Mouse (Mus musculus) liver, embryonic 11.5 days (tissue): Measurements from ENCODE around the gene Chmp2a. TPM values are rescaled to one million over a fixed set of nuclear protein-coding genes. Genes with fewer than 3 reads are reported as not detected.

Experiments used
- ATAC-seq: fragments of 200-750 bp; cut with Nextera tagmentation; replicated peaks from 2 replicates; pipeline ENCODE4 v1.8.0; 2017; ENCODE audit warnings: moderate number of reproducible peaks, mild to moderate bottlenecking, moderate TSS enrichment, moderate library complexity; ENCODE audit not compliant: low FRiP score
- DNase-seq: peaks from one replicate; pipeline ENCODE4 v3.0.0-alpha.2; 2017; ENCODE audit warnings: low spot score
- H3K27ac ChIP-seq: fragments of 300-500 bp; sonication (generic); 2 replicates; pipeline ENCODE4 v1.5.1; 2014; ENCODE audit warnings: mild to moderate bottlenecking, low read depth, low read length, control low read depth
- H3K27me3 ChIP-seq: fragments of 300-500 bp; sonication (generic); replicated peaks from 2 replicates; pipeline ENCODE4 v1.6.1; 2014; ENCODE audit warnings: low read length, mixed read lengths; ENCODE audit not compliant: control insufficient read depth, insufficient read depth
- H3K36me3 ChIP-seq: fragments of 300-500 bp; sonication (generic); 2 replicates; pipeline ENCODE4 v1.6.1; 2014; ENCODE audit warnings: mild to moderate bottlenecking, low read length, moderate library complexity, mixed read lengths; ENCODE audit not compliant: control insufficient read depth, insufficient read depth
- H3K4me1 ChIP-seq: fragments of 300-500 bp; sonication (generic); replicated peaks from 2 replicates; pipeline ENCODE4 v1.6.1; 2014; ENCODE audit warnings: low read length, mixed read lengths; ENCODE audit not compliant: control insufficient read depth, insufficient read depth
- H3K4me2 ChIP-seq: fragments of 300-500 bp; sonication (generic); 2 replicates; pipeline ENCODE4 v1.6.1; 2014; ENCODE audit warnings: mild to moderate bottlenecking, control low read depth, moderate library complexity
- H3K4me3 ChIP-seq: fragments of 300-500 bp; sonication (generic); 2 replicates; pipeline ENCODE4 v1.5.1; 2014; ENCODE audit warnings: low read depth, low read length, control low read depth
- H3K9ac ChIP-seq: fragments of 300-500 bp; sonication (generic); 2 replicates; pipeline ENCODE4 v1.6.1; 2014; ENCODE audit warnings: low read depth, low read length, control low read depth
- H3K9me3 ChIP-seq: fragments of 300-500 bp; sonication (generic); 2 replicates; pipeline ENCODE4 v1.6.1; 2016; ENCODE audit warnings: low read length, inconsistent platforms, mixed read lengths; ENCODE audit not compliant: control insufficient read depth
- WGBS: fragments of 180-500 bp; shearing (Covaris S2); extraction: QIAGEN DNeasy Blood & Tissue Kit; methylation state at CpG from one replicate; pipeline ENCODE4 v1.1.7; 2014; 5-methylcytosine and 5-hydroxymethylcytosine counted together
- polyA plus RNA-seq: library from polyadenylated mRNA; unstranded; fragments of >200 nt; fragmentation: Nextera tagmentation; extraction: Ambion mirVana; gene quantifications from 2 replicates; pipeline ENCODE4 v1.2.1, GENCODE M21; 2014

Chmp2a gene
- polyA plus RNA-seq, 1 experiment from 2014 or later: 134 TPM

GRCm38 (mm10) chr7:13053001-13053400 is 18.4 kb upstream of the Chmp2a start:
- ATAC-seq: no peak
- no peak overlapping the region for H3K9ac ChIP-seq

GRCm38 (mm10) chr7:13046084-13046483 is 11.5 kb upstream of the Chmp2a start:
- Histone ChIP-seq H3K9ac (no peak overlapping the region), H3K4me3 (no peak overlapping the region), H3K4me2 (no peak overlapping the region), H3K9me3 (peaks cover 3% of the 10 kb centered on the region; the same call in 1 of the 2 replicates), H3K27ac (no peak overlapping the region), H3K27me3 (peaks cover 37% of the 10 kb centered on the region), H3K36me3 (no peaks in the 10 kb centered on the region), H3K4me1 (peaks cover 14% of the 10 kb centered on the region)
- 9% methylated on average over 2 of the region's 2 CpGs for WGBS
- ATAC-seq (peak; percentile 53; the same call in 1 of the 2 replicates), DNase-seq (peak; percentile 54)

More at GRCm38 (mm10) chr7:13053001-13053400, 18.4 kb upstream of the Chmp2a start:
- Histone ChIP-seq H3K4me2 (no peak overlapping the region), H3K4me3 (no peak overlapping the region), H3K9me3 (no peaks in the 10 kb centered on the region), H3K27ac (no peak overlapping the region), H3K27me3 (no peaks in the 10 kb centered on the region), H3K36me3 (0 out of 2 replicates have a peak, but pooled peaks cover 2% of the 10 kb centered on the region), H3K4me1 (0 out of 2 replicates have a peak, but pooled peaks cover 3% of the 10 kb centered on the region)
- 86% methylated on average over 13 of the region's 13 CpGs for WGBS
- DNase-seq: peak; percentile 31

GRCm38 (mm10) chr7:13044254-13044625 is 9.6 kb upstream of the Chmp2a start:
- peak overlapping the region; percentile 52 for H3K9ac ChIP-seq
- peaks cover 3% of the 10 kb centered on the region; the same call in 1 of the 2 replicates for H3K9me3 ChIP-seq
- DNase-seq: peak; percentile 35
- no peak overlapping the region for H3K27ac ChIP-seq
- H3K4me1 ChIP-seq: peaks cover 15% of the 10 kb centered on the region
- H3K27me3 ChIP-seq: peaks cover 37% of the 10 kb centered on the region
- 4% methylated on average over 23 of the region's 23 CpGs for WGBS
- H3K36me3 ChIP-seq: no peaks in the 10 kb centered on the region
- peak overlapping the region; percentile 77 for H3K4me2 ChIP-seq
- 0 out of 2 replicates have a peak, but pooled peaks have one; percentile 6 for ATAC-seq
- peak overlapping the region; percentile 49 for H3K4me3 ChIP-seq

GRCm38 (mm10) chr7:13043445-13044253 is 9.0 kb upstream of the Chmp2a start:
- 4% methylated on average over 88 of the region's 88 CpGs for WGBS
- ATAC-seq (no peak; the same call in 1 of the 2 replicates), DNase-seq (peak; percentile 58)
- H3K27me3 ChIP-seq: peaks cover 37% of the 10 kb centered on the region
- H3K4me2 ChIP-seq: peak overlapping the region; percentile 77
- peaks cover 21% of the 10 kb centered on the region for H3K4me1 ChIP-seq
- H3K9me3 ChIP-seq: peaks cover 3% of the 10 kb centered on the region; the same call in 1 of the 2 replicates
- no peaks in the 10 kb centered on the region for H3K36me3 ChIP-seq
- H3K27ac ChIP-seq: no peak overlapping the region
- H3K9ac ChIP-seq: peak overlapping the region; percentile 52
- peak overlapping the region; percentile 49 for H3K4me3 ChIP-seq

- Histone ChIP-seq H3K9ac (no peak overlapping the region), H3K4me2 (peak overlapping the region; percentile 77), H3K4me1 (peaks cover 22% of the 10 kb centered on the region), H3K9me3 (peaks cover 3% of the 10 kb centered on the region; the same call in 1 of the 2 replicates), H3K36me3 (no peaks in the 10 kb centered on the region), H3K27ac (no peak overlapping the region), H3K27me3 (peaks cover 37% of the 10 kb centered on the region), H3K4me3 (peak overlapping the region; percentile 49)
- DNase-seq (no peak), ATAC-seq (no peak)
- WGBS: 38% methylated on average over 16 of the region's 16 CpGs
Measured at GRCm38 (mm10) chr7:13043120-13043444, 8.5 kb upstream of the Chmp2a start.

GRCm38 (mm10) chr7:13042511-13042910 is 7.9 kb upstream of the Chmp2a start:
- DNase-seq (no peak), ATAC-seq (no peak)
- Histone ChIP-seq H3K36me3 (no peaks in the 10 kb centered on the region), H3K9ac (no peak overlapping the region), H3K27me3 (peaks cover 37% of the 10 kb centered on the region), H3K4me1 (peaks cover 22% of the 10 kb centered on the region), H3K27ac (no peak overlapping the region), H3K4me3 (no peak overlapping the region), H3K4me2 (no peak overlapping the region), H3K9me3 (peaks cover 3% of the 10 kb centered on the region; the same call in 1 of the 2 replicates)
- 73% methylated on average over 6 of the region's 6 CpGs for WGBS

- ATAC-seq: no peak
- H3K9me3 ChIP-seq: peaks cover 3% of the 10 kb centered on the region; the same call in 1 of the 2 replicates
- H3K36me3 ChIP-seq: no peaks in the 10 kb centered on the region; the same call in 1 of the 2 replicates
- no peak for DNase-seq
- peaks cover 28% of the 10 kb centered on the region for H3K4me1 ChIP-seq
- H3K27me3 ChIP-seq: peaks cover 37% of the 10 kb centered on the region
- no peak overlapping the region for H3K4me3 ChIP-seq
- 65% methylated on average over 1 of the region's 1 CpGs for WGBS
- no peak overlapping the region for H3K27ac ChIP-seq
- H3K9ac ChIP-seq: no peak overlapping the region
- no peak overlapping the region for H3K4me2 ChIP-seq
Measured at GRCm38 (mm10) chr7:13041256-13041655, 6.6 kb upstream of the Chmp2a start.

GRCm38 (mm10) chr7:13039181-13039580 is 4.6 kb upstream of the Chmp2a start:
- WGBS: 42% methylated on average over 1 of the region's 1 CpGs
- Histone ChIP-seq H3K36me3 (peaks cover 12% of the 10 kb centered on the region), H3K4me2 (peak overlapping the region; percentile 94), H3K27ac (peak overlapping the region; percentile 98; the same call in 1 of the 2 replicates), H3K9me3 (peaks cover 3% of the 10 kb centered on the region; the same call in 1 of the 2 replicates), H3K27me3 (peaks cover 25% of the 10 kb centered on the region), H3K4me3 (peak overlapping the region; percentile 85; the same call in 1 of the 2 replicates), H3K4me1 (peaks cover 33% of the 10 kb centered on the region), H3K9ac (peak overlapping the region; percentile 99)
- DNase-seq (no peak), ATAC-seq (no peak)
